ENCODE assay signal across 8 mouse cellular contexts in genomic region chr10:59942847-59943420, GRCm38 (mm10). TPM values are rescaled to one million over a fixed set of nuclear protein-coding genes. Genes with fewer than 3 reads are reported as not detected.
DNase-seq lines count a peak whose midpoint lies in the region; ATAC-seq lines count a peak whose summit lies in the region.

No protein-coding gene starts in this region.

- H3K4me2 ChIP-seq in limb, embryonic 15.5 days, result peak overlapping the region; percentile 47

- peak; percentile 74 for DNase-seq in testis, postnatal 10 days (ENCODE audit: low spot score)
- no peak for DNase-seq in testis, postnatal 14 days (ENCODE audit: low spot score)
- peak; percentile 66 for DNase-seq in embryo, embryonic 11 days
- DNase-seq in heart, adult 8-10 months (ENCODE audit: low spot score), result peak; percentile 64
- peak; percentile 58 to 72 for DNase-seq in kidney, adult 8-10 months
- peak; percentile 41 for DNase-seq in naive thymus-derived CD4-positive, alpha-beta T cell, adult 2 months (ENCODE audit: low read depth)
- DNase-seq in urinary bladder, postnatal 36 days (ENCODE audit: low spot score in 2 of 2), result no peak

- H3K27ac ChIP-seq in limb, embryonic 15.5 days, result peak overlapping the region; percentile 71

- H3K4me3 ChIP-seq in limb, embryonic 15.5 days, result peak overlapping the region; percentile 27

- WGBS in limb, embryonic 15.5 days, result under 1% methylated on average over 16 of the region's 16 CpGs

- H3K9me3 ChIP-seq in limb, embryonic 15.5 days, result no peaks in the 10 kb centered on the region

- H3K4me1 ChIP-seq in limb, embryonic 15.5 days, result peaks cover 20% of the 10 kb centered on the region

- H3K9ac ChIP-seq in limb, embryonic 15.5 days, result 0 out of 2 replicates have a peak overlapping the region, but pooled peaks have one; percentile 2

- ATAC-seq in limb, embryonic 15.5 days (ENCODE audit: insufficient number of reproducible peaks, low FRiP score, low TSS enrichment, low read depth), result no peak

- no peaks in the 10 kb centered on the region for H3K27me3 ChIP-seq in limb, embryonic 15.5 days

- H3K36me3 ChIP-seq in limb, embryonic 15.5 days, result no peaks in the 10 kb centered on the region

RNA-seq across cellular contexts. Expression of gene Ddit4, which starts 8.7 kb away (rescaled TPM):
- total RNA-seq in heart, adult 8-10 months (2022), result 10 to 100 TPM; 22.1 to 74.4 (median 55.6) TPM
- polyA plus RNA-seq in limb, embryonic 15.5 days (2015; fragmentation: Nextera tagmentation; extraction: Ambion mirVana), result 63.6 and 77.1 TPM in 2 replicates

RNA-seq across cellular contexts. Expression of gene Ascc1, which starts 59.7 kb away (rescaled TPM):
- total RNA-seq in heart, adult 8-10 months (2022), result 10 to 100 TPM; 22.3 to 26.7 (median 24.4) TPM
- polyA plus RNA-seq in limb, embryonic 15.5 days (2015; fragmentation: Nextera tagmentation; extraction: Ambion mirVana), result 41.3 and 44.4 TPM in 2 replicates

Comparison
In these comparisons a context has a peak if more than half of its experiments do, and no peak if none do; other contexts are left out.
1. DNase-seq: peak in testis, postnatal 10 days (single experiment), embryo, embryonic 11 days (single experiment), heart, adult 8-10 months (single experiment), kidney, adult 8-10 months (2 of 2) and naive thymus-derived CD4-positive, alpha-beta T cell, adult 2 months (single experiment); none in testis, postnatal 14 days (single experiment) and urinary bladder, postnatal 36 days (0 of 2).